28 mouse cellular contexts compared by ENCODE assay signal in the genomic region with DNA sequence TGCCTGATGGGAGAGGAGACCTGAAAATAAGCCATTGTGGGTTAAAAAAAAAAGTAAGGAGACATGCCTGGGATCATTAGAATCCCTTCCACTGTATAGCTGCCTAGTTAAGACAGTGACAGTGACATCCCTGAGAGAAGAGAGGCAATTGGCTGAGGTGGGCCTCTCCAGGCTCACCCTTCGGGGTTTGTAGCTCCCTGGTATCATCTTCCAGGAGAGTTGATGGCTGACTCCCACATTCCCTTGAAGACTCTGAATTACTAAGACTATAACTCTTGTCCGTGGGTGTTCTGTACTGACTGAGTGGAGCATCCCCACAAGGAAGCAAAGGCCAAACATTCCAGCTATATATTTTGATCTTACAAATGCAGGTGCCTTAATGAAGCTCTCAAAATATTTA.
A peak's percentile ranks its signal among the peaks of the same experiment; 100 is the strongest.
DNase-seq lines count a peak whose midpoint lies in the region; ATAC-seq and TF ChIP-seq lines count a peak whose summit lies in the region.
"Had no signal": no experiment of that assay in that cellular context is flagged by ENCODE, and none has a peak within 500 bp of the region (broad histone marks: within the 10 kb centered on the region; RNA-seq: fewer than 3 reads in every experiment).

No protein-coding gene starts in this region.

- H3K9ac ChIP-seq in kidney, embryonic 15.5 days = no peak overlapping the region
- H3K9ac ChIP-seq in kidney, postnatal 0 days (ENCODE audit: low read depth, low read length) = no peak overlapping the region
- H3K9ac ChIP-seq: embryonic facial prominence, embryonic 13.5 days; embryonic facial prominence, embryonic 15.5 days; forebrain, embryonic 12.5 days had no signal

- H3K27ac ChIP-seq in kidney, embryonic 15.5 days = no peak overlapping the region
- H3K27ac ChIP-seq in kidney, postnatal 0 days = 0 out of 2 replicates have a peak overlapping the region, but pooled peaks have one; percentile 5
- H3K27ac ChIP-seq: embryonic facial prominence, embryonic 13.5 days; embryonic facial prominence, embryonic 15.5 days; forebrain, embryonic 10.5 days; forebrain, embryonic 12.5 days had no signal

- TF ChIP-seq CTCF in kidney, postnatal 0 days (IDR thresholded peaks at IDR 0.05; ENCODE audit: low read depth) = no peak

- H3K4me1 ChIP-seq in kidney, embryonic 15.5 days = peaks cover 11% of the 10 kb centered on the region
- H3K4me1 ChIP-seq in kidney, postnatal 0 days (replicated peaks; ENCODE audit: insufficient read depth, low read length) = no peaks in the 10 kb centered on the region
- H3K4me1 ChIP-seq: forebrain, embryonic 10.5 days; forebrain, embryonic 12.5 days had no signal

- H3K27me3 ChIP-seq in kidney, embryonic 15.5 days = no peaks in the 10 kb centered on the region
- H3K27me3 ChIP-seq in kidney, postnatal 0 days (ENCODE audit: insufficient read depth, low read length) = no peaks in the 10 kb centered on the region
- H3K27me3 ChIP-seq: CH12.LX; embryonic facial prominence, embryonic 13.5 days; embryonic facial prominence, embryonic 15.5 days; forebrain, embryonic 12.5 days; Patski had no signal

- DNase-seq in CD4-positive, CD25-positive, alpha-beta regulatory T cell, adult 2 months (ENCODE audit: low read depth, low spot score) = peak; percentile 26
- DNase-seq in kidney, adult 11 months = no peak
- DNase-seq in kidney, postnatal 0 days (ENCODE audit: low spot score) = peak; percentile 81
- DNase-seq in kidney, postnatal 36 days = no peak
- DNase-seq in cerebellum, adult 9-10 months = no peak
- DNase-seq: adrenal gland, adult 8-10 months; adrenal gland, postnatal 14 days; adrenal gland, postnatal 36 days; B cell, adult 2 months; cerebellum, adult 11-12 months; cerebellum, adult 2 months; cerebellum, adult 9-11 months; cerebellum, postnatal 14 days; cerebellum, postnatal 36 days; embryo, embryonic 11 days had no signal

- H3K36me3 ChIP-seq in kidney, embryonic 15.5 days = peaks cover 56% of the 10 kb centered on the region
- H3K36me3 ChIP-seq in kidney, postnatal 0 days (ENCODE audit: insufficient read depth, low read length) = no peaks in the 10 kb centered on the region; the same call in 1 of the 2 replicates
- H3K36me3 ChIP-seq: forebrain, embryonic 12.5 days; G1E had no signal

- H3K9me3 ChIP-seq in kidney, embryonic 15.5 days (replicated peaks) = no peaks in the 10 kb centered on the region
- no peaks in the 10 kb centered on the region for H3K9me3 ChIP-seq in kidney, postnatal 0 days (replicated peaks; ENCODE audit: low read length)
- H3K9me3 ChIP-seq: embryonic facial prominence, embryonic 13.5 days; embryonic facial prominence, embryonic 15.5 days; forebrain, embryonic 10.5 days; forebrain, embryonic 12.5 days; G1E had no signal

- ATAC-seq in CD4-positive, CD25-positive, alpha-beta regulatory T cell, adult 4 months = no peak
- ATAC-seq in kidney, embryonic 15.5 days (replicated peaks; ENCODE audit: low FRiP score) = peak; percentile 79
- no peak; the same call in 1 of the 2 replicates for ATAC-seq in kidney, postnatal 0 days (replicated peaks; ENCODE audit: low FRiP score, low read depth)
- ATAC-seq: activated CD4-positive, CD25-positive, alpha-beta regulatory T cell, adult 4 months; forebrain, embryonic 14.5 days; forebrain, embryonic 16.5 days; Patski had no signal

- H3K4me3 ChIP-seq in kidney, embryonic 15.5 days (replicated peaks) = no peak overlapping the region
- H3K4me3 ChIP-seq in kidney, postnatal 0 days (replicated peaks; ENCODE audit: low read depth, low read length) = no peak overlapping the region
- H3K4me3 ChIP-seq: embryonic facial prominence, embryonic 13.5 days; embryonic facial prominence, embryonic 15.5 days; erythroblast, embryonic 14.5 days; forebrain, embryonic 10.5 days; forebrain, embryonic 12.5 days had no signal

- WGBS in kidney, embryonic 15.5 days = 32% methylated on average over 2 of the region's 2 CpGs
- 45% methylated on average over 2 of the region's 2 CpGs for WGBS in kidney, postnatal 0 days

- no peak overlapping the region for H3K4me2 ChIP-seq in kidney, embryonic 15.5 days
- H3K4me2 ChIP-seq in kidney, postnatal 0 days (ENCODE audit: low read length) = no peak overlapping the region
- H3K4me2 ChIP-seq: embryonic facial prominence, embryonic 13.5 days; embryonic facial prominence, embryonic 15.5 days; forebrain, embryonic 12.5 days had no signal

Comparison
In these comparisons a context has a peak if more than half of its experiments do, and no peak if none do; other contexts are left out.
1. DNase-seq: peak in CD4-positive, CD25-positive, alpha-beta regulatory T cell, adult 2 months (single experiment) and kidney, postnatal 0 days (single experiment); none in kidney, adult 11 months (single experiment), kidney, postnatal 36 days (0 of 2) and cerebellum, adult 9-10 months (single experiment).